In genomic region chr10:90373469-90373868, GRCm38 (mm10) we compare ENCODE assay signal across 9 mouse cellular contexts.
A peak's percentile ranks its signal among the peaks of the same experiment; 100 is the strongest.
DNase-seq lines count a peak whose midpoint lies in the region; ATAC-seq and TF ChIP-seq lines count a peak whose summit lies in the region.
"Had no signal": no experiment of that assay in that cellular context is flagged by ENCODE, and none has a peak within 500 bp of the region (broad histone marks: within the 10 kb centered on the region; RNA-seq: fewer than 3 reads in every experiment).

No protein-coding gene starts in this region.

- WGBS in embryonic facial prominence, embryonic 14.5 days: 19% methylated on average over 4 of the region's 4 CpGs
- WGBS in liver, postnatal 0 days (ENCODE audit: insufficient replicate concordance): 17% methylated on average over 4 of the region's 4 CpGs

- peak; percentile 60 for TF ChIP-seq CTCF in liver, postnatal 0 days (IDR thresholded peaks at IDR 0.05; ENCODE audit: low read depth)

- H3K4me2 ChIP-seq in embryonic facial prominence, embryonic 14.5 days (ENCODE audit: low read depth, low read length): no peak overlapping the region
- no peak overlapping the region for H3K4me2 ChIP-seq in liver, postnatal 0 days (ENCODE audit: low read depth, low read length)

- TF ChIP-seq EP300 in liver, postnatal 0 days (IDR thresholded peaks at IDR 0.05; ENCODE audit: low read depth): no peak

- no peaks in the 10 kb centered on the region for H3K36me3 ChIP-seq in embryonic facial prominence, embryonic 14.5 days (ENCODE audit: control insufficient read depth, insufficient read depth, low read length)
- no peaks in the 10 kb centered on the region for H3K36me3 ChIP-seq in liver, postnatal 0 days (replicated peaks; ENCODE audit: insufficient read depth, low read length)

- H3K27me3 ChIP-seq in embryonic facial prominence, embryonic 14.5 days (replicated peaks; ENCODE audit: control insufficient read depth, insufficient read depth, low read length): no peaks in the 10 kb centered on the region
- no peaks in the 10 kb centered on the region for H3K27me3 ChIP-seq in liver, postnatal 0 days (ENCODE audit: insufficient read depth, low read length)
- H3K27me3 ChIP-seq: megakaryocyte, embryonic 14.5 days had no signal

- DNase-seq in left cerebral cortex, adult 18-20 months (ENCODE audit: low spot score in 2 of 2): peak; percentile 52 to 70
- DNase-seq in left cerebral cortex, adult 8-10 months (ENCODE audit: low spot score in 2 of 2): no peak
- DNase-seq in NIH3T3 (ENCODE audit: low read depth): peak; percentile 36
- DNase-seq in brain, adult 2 months (ENCODE audit: low read depth, low spot score): peak; percentile 85
- peak; percentile 46 for DNase-seq in embryonic facial prominence, embryonic 14.5 days (ENCODE audit: low spot score)
- peak; percentile 21 for DNase-seq in liver, postnatal 0 days
- DNase-seq in yolk sac, embryonic 10.5 days (ENCODE audit: low spot score): peak; percentile 6
- DNase-seq in heart, adult 9 months (ENCODE audit: low spot score in 2 of 2): no peak

- no peak overlapping the region for H3K27ac ChIP-seq in embryonic facial prominence, embryonic 14.5 days (replicated peaks; ENCODE audit: low read depth, low read length)
- no peak overlapping the region for H3K27ac ChIP-seq in liver, postnatal 0 days (ENCODE audit: low read depth)

- ATAC-seq in embryonic facial prominence, embryonic 14.5 days (ENCODE audit: low read depth): no peak
- ATAC-seq in liver, postnatal 0 days: no peak

- no peak overlapping the region for H3K9ac ChIP-seq in embryonic facial prominence, embryonic 14.5 days (ENCODE audit: low read depth, low read length)
- H3K9ac ChIP-seq in liver, postnatal 0 days (replicated peaks): no peak overlapping the region

- H3K4me1 ChIP-seq in embryonic facial prominence, embryonic 14.5 days (ENCODE audit: control insufficient read depth, insufficient read depth, low read length): no peaks in the 10 kb centered on the region
- H3K4me1 ChIP-seq in liver, postnatal 0 days (ENCODE audit: insufficient read depth): no peaks in the 10 kb centered on the region
- H3K4me1 ChIP-seq: megakaryocyte, embryonic 14.5 days had no signal

- no peaks in the 10 kb centered on the region for H3K9me3 ChIP-seq in embryonic facial prominence, embryonic 14.5 days (ENCODE audit: control insufficient read depth, low read length)
- H3K9me3 ChIP-seq in liver, postnatal 0 days (ENCODE audit: low read length): no peaks in the 10 kb centered on the region

- no peak overlapping the region for H3K4me3 ChIP-seq in embryonic facial prominence, embryonic 14.5 days (ENCODE audit: low read depth, low read length)
- no peak overlapping the region for H3K4me3 ChIP-seq in liver, postnatal 0 days (ENCODE audit: low read depth, low read length)
- H3K4me3 ChIP-seq: megakaryocyte, embryonic 14.5 days had no signal

Comparison
In these comparisons a context has a peak if more than half of its experiments do, and no peak if none do; other contexts are left out.
1. DNase-seq: peak in left cerebral cortex, adult 18-20 months (2 of 2), NIH3T3 (single experiment), brain, adult 2 months (single experiment), embryonic facial prominence, embryonic 14.5 days (single experiment), liver, postnatal 0 days (single experiment) and yolk sac, embryonic 10.5 days (single experiment); none in left cerebral cortex, adult 8-10 months (0 of 2) and heart, adult 9 months (0 of 2).